Mouse (Mus musculus): Measurements from ENCODE around the gene Olfr1357. TPM values are rescaled to one million over a fixed set of nuclear protein-coding genes. Genes with fewer than 3 reads are reported as not detected.

Gene Olfr1357
- polyA plus RNA-seq, 2 experiments, result not detected

DNA sequence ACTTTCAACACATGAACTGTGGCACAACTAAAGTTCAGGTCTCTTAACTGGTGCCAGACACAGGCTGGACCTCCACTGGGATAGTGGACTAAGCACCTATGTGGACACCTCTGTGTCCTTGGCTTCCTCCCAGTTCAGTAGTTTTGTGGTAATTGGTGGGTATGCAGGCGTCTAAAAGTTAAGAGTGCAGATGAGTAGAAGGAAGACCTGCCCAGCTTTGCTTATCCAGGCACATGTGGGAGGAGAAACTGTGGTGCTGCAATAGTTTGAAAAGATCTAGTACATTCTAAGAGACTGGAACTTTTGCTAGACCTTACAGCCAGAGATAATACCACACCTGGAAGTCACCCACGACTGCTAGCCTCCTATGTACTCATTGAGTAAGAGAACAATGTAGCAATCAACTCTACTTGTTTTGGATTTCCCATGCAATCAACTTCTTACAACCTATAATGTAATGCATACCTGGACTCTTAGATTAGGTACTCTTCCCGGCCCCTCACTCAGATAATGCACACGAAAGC, 25.0 kb downstream of the Olfr1357 start:
- Histone ChIP-seq H3K4me3 (replicated peaks; ENCODE audit: low read length) (no peak overlapping the region), H3K4me2 (replicated peaks; ENCODE audit: low read depth, low read length, severe bottlenecking) (no peak overlapping the region), H3K4me1 (ENCODE audit: control insufficient read depth, insufficient read depth, low read length) (peaks cover 12% of the 10 kb centered on the region), H3K27me3 (ENCODE audit: control insufficient read depth, insufficient read depth, low read length) (no peaks in the 10 kb centered on the region), H3K36me3 (ENCODE audit: control insufficient read depth, insufficient read depth, low read length) (peaks cover 19% of the 10 kb centered on the region), H3K27ac (replicated peaks; ENCODE audit: low read depth, low read length) (no peak overlapping the region), H3K9me3 (ENCODE audit: control insufficient read depth, low read length) (no peaks in the 10 kb centered on the region), H3K9ac (ENCODE audit: low read depth, low read length, severe bottlenecking) (no peak overlapping the region)
- 85% methylated on average over 4 of the region's 4 CpGs for WGBS
- TF ChIP-seq POLR2A (IDR thresholded peaks at IDR 0.05; ENCODE audit: borderline replicate concordance, extremely low read depth, insufficient read depth, insufficient read length), result no peak
- no peak for DNase-seq (ENCODE audit: low spot score)
- ATAC-seq (ENCODE audit: low FRiP score, low read depth), result no peak

DNA sequence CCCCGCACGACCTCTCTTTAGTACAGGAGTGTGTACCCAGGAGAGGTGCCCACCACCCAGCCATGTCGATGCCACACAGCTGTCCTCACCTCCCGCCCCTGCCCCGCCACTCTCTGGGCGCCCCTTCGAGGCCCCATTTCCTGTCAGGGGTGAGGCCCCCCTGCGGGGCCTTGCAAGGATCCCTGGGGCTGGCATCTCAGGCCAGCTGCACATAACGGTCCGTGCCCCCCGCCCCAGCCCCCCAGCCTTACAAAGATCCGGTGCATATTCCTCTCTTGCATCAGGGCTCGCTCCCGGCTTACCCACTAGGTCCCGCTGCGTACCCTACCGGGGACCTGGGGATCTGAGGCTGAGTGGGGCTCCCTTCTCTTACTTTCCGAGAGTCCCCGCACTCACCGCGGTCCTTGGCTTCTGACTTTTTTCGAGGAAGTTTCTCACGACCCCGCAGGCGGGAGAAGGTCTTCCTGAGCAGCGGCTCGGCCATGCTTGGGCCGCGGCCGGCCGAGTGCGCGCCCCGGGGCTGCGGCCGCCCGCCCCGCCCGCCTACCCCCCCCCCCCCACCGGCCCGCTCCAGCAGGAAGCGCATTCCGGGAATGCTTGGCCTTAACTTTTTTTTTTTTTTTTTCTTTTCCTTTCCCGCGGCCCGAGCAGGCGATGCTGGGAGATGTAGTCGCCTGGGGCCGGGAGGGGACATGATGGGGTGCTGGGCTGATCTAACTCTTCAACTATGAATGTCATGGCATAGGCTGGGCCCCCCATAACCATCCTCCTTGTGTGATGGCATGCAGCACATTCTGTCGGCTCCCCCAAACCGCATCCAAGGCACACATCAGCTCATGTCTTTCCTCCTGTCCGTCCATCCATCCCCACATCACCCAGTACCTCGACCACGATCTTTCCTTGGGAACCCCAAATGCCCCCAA, 26.2 kb downstream of the Olfr1357 start, which contains the start of gene Syde1:
TSS of gene Syde1 (minus strand) at position 559 of the 923 bp plus-strand sequence.
- ATAC-seq (ENCODE audit: low FRiP score, low read depth) (peak; percentile 91), DNase-seq (ENCODE audit: low spot score) (peak; percentile 75)
- TF ChIP-seq POLR2A (IDR thresholded peaks at IDR 0.05; ENCODE audit: borderline replicate concordance, extremely low read depth, insufficient read depth, insufficient read length), result peak; percentile 76; the same call in 1 of the 2 replicates
- Histone ChIP-seq H3K9ac (ENCODE audit: low read depth, low read length, severe bottlenecking) (peak within 1 kb of the TSS; percentile 77), H3K27me3 (ENCODE audit: control insufficient read depth, insufficient read depth, low read length) (no peaks in the 10 kb centered on the region), H3K4me1 (ENCODE audit: control insufficient read depth, insufficient read depth, low read length) (peaks cover 12% of the 10 kb centered on the region), H3K9me3 (ENCODE audit: control insufficient read depth, low read length) (no peaks in the 10 kb centered on the region), H3K27ac (replicated peaks; ENCODE audit: low read depth, low read length) (peak within 1 kb of the TSS; percentile 84), H3K4me2 (replicated peaks; ENCODE audit: low read depth, low read length, severe bottlenecking) (peak within 1 kb of the TSS; percentile 74), H3K4me3 (replicated peaks; ENCODE audit: low read length) (peak within 1 kb of the TSS; percentile 55), H3K36me3 (ENCODE audit: control insufficient read depth, insufficient read depth, low read length) (peaks cover 30% of the 10 kb centered on the region)
- 5% methylated on average over 38 of the region's 54 CpGs for WGBS

DNA sequence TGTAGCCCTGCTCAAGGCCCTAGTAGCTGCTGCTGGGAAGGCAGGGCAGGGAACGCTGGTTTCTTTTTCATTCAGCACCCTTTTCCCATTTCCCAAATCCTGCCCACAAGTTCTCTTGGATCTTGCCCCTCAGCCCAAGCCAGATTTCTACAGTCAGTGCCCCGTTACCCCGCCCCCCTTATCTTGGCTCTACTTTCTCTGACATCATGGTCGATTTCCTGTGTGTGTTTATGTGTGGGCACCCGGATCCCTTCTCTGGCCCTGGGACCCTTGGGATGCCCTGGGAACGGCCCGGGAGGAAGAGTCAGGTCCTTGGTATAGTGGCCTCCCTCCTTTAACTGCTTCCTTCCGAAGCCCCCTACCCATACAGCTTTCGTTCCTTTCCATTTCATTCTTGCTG, 27.1 kb downstream of the Olfr1357 start:
- WGBS, result 28% methylated on average over 9 of the region's 9 CpGs
- no peak for TF ChIP-seq POLR2A (IDR thresholded peaks at IDR 0.05; ENCODE audit: borderline replicate concordance, extremely low read depth, insufficient read depth, insufficient read length)
- H3K4me2 ChIP-seq (replicated peaks; ENCODE audit: low read depth, low read length, severe bottlenecking), result peak overlapping the region; percentile 74
- no peak for DNase-seq (ENCODE audit: low spot score)
- no peaks in the 10 kb centered on the region for H3K27me3 ChIP-seq (ENCODE audit: control insufficient read depth, insufficient read depth, low read length)
- no peaks in the 10 kb centered on the region for H3K9me3 ChIP-seq (ENCODE audit: control insufficient read depth, low read length)
- H3K36me3 ChIP-seq (ENCODE audit: control insufficient read depth, insufficient read depth, low read length), result peaks cover 39% of the 10 kb centered on the region
- H3K27ac ChIP-seq (replicated peaks; ENCODE audit: low read depth, low read length), result peak overlapping the region; percentile 84
- H3K4me1 ChIP-seq (ENCODE audit: control insufficient read depth, insufficient read depth, low read length), result peaks cover 12% of the 10 kb centered on the region
- ATAC-seq (ENCODE audit: low FRiP score, low read depth), result no peak
- peak overlapping the region; percentile 55 for H3K4me3 ChIP-seq (replicated peaks; ENCODE audit: low read length)
- peak overlapping the region; percentile 77 for H3K9ac ChIP-seq (ENCODE audit: low read depth, low read length, severe bottlenecking)

DNA sequence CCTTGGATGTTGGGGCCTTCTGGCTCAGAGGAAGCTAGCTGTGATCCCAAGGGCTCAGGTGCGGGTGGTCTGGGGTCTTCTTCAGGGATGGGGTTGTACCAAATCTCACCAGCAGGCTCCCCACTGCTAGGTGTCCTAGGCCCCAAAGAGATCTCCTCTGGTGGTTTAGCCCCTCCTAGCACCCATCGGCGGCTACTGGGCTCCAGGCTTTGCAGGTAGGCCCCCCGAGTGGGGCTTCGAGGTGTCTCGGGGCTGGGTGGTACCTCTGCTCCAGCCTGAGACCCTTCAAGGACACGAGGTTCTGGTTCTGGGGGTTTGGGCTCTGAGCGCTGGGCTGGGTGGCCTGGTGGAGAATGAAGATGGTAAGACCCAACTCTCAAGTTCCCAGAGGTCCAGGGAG, 28.0 kb downstream of the Olfr1357 start:
- Histone ChIP-seq H3K27me3 (ENCODE audit: control insufficient read depth, insufficient read depth, low read length) (no peaks in the 10 kb centered on the region), H3K4me1 (ENCODE audit: control insufficient read depth, insufficient read depth, low read length) (peaks cover 12% of the 10 kb centered on the region), H3K4me3 (replicated peaks; ENCODE audit: low read length) (peak overlapping the region; percentile 55; the same call in 1 of the 2 replicates), H3K9ac (ENCODE audit: low read depth, low read length, severe bottlenecking) (no peak overlapping the region), H3K9me3 (ENCODE audit: control insufficient read depth, low read length) (no peaks in the 10 kb centered on the region), H3K36me3 (ENCODE audit: control insufficient read depth, insufficient read depth, low read length) (peaks cover 48% of the 10 kb centered on the region), H3K27ac (replicated peaks; ENCODE audit: low read depth, low read length) (no peak overlapping the region), H3K4me2 (replicated peaks; ENCODE audit: low read depth, low read length, severe bottlenecking) (no peak overlapping the region)
- no peak for DNase-seq (ENCODE audit: low spot score)
- no peak for TF ChIP-seq POLR2A (IDR thresholded peaks at IDR 0.05; ENCODE audit: borderline replicate concordance, extremely low read depth, insufficient read depth, insufficient read length)
- WGBS, result 91% methylated on average over 8 of the region's 8 CpGs
- ATAC-seq (ENCODE audit: low FRiP score, low read depth), result no peak

DNA sequence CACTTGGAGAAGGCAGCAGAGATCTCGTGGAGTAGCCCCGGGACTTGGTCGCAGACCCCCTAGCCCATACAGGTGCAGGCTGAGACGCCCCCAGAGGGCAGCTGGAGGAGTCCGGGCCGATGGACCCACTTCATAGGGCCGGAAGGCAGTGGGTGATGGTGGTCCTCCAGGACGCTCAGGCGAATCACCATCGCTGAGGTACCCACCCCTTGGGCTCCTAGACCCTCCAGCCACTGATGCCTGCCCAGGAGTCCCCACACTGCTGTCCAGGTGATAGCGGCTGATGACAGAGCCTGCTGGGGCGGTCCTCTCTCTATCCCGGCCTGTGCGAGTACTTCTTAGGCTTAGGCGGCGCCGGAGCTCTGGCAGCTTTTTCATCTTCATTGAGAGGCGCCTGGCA, 28.6 kb downstream of the Olfr1357 start:
- DNase-seq (ENCODE audit: low spot score) (no peak), ATAC-seq (ENCODE audit: low FRiP score, low read depth) (no peak)
- Histone ChIP-seq H3K4me2 (replicated peaks; ENCODE audit: low read depth, low read length, severe bottlenecking) (no peak overlapping the region), H3K4me3 (replicated peaks; ENCODE audit: low read length) (no peak overlapping the region), H3K36me3 (ENCODE audit: control insufficient read depth, insufficient read depth, low read length) (peaks cover 54% of the 10 kb centered on the region), H3K27me3 (ENCODE audit: control insufficient read depth, insufficient read depth, low read length) (no peaks in the 10 kb centered on the region), H3K9ac (ENCODE audit: low read depth, low read length, severe bottlenecking) (no peak overlapping the region), H3K4me1 (ENCODE audit: control insufficient read depth, insufficient read depth, low read length) (peaks cover 12% of the 10 kb centered on the region), H3K9me3 (ENCODE audit: control insufficient read depth, low read length) (no peaks in the 10 kb centered on the region), H3K27ac (replicated peaks; ENCODE audit: low read depth, low read length) (no peak overlapping the region)
- TF ChIP-seq POLR2A (IDR thresholded peaks at IDR 0.05; ENCODE audit: borderline replicate concordance, extremely low read depth, insufficient read depth, insufficient read length), result no peak
- 95% methylated on average over 18 of the region's 18 CpGs for WGBS
